Comparison of ENCODE assay signal across 19 mouse cellular contexts in the genomic region with DNA sequence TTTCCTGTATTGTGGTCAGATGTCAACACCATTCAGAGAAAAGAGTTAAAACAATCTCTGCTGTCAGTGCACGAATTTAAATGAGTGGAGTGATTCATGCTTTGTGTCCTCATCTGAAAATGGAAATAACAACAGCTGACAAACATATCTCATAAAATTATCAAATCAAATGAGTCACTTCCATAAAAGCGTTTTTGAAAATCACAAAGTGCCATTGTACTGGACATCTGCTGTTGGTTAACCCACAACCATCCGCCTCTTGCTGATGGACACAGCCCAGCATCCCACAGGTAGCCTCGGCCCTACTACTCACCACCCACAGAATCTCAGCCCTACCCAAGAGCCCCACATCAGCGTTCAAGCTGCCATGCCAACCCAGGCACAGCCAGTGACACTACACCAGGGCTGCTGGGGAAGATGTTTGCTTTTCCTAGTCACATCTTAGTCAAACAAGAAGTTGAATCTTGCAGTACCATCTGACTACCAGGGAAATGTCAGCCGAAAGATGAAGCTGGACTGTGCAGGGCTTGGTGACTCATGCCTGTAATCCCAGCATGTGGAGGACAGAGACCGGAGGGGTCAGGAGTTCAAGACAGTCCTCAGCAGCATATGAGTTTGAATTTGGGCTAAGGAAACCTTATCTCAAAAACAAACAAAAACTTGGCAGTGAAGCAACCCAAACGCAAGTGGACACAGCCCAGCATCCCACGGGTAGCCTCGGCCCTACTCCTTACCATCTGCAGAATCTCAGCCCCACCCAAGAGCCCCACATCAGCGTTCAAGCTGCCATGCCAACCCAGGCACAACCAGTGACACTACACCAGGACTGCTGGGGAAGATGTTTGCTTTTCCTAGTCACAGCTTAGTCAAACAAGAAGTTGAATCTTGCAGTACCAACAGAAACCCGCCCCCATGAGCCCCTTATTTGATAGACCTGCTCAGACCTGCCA.
DNase-seq lines count a peak whose midpoint lies in the region; ATAC-seq and TF ChIP-seq lines count a peak whose summit lies in the region.
"Had no signal": no experiment of that assay in that cellular context is flagged by ENCODE, and none has a peak within 500 bp of the region (broad histone marks: within the 10 kb centered on the region; RNA-seq: fewer than 3 reads in every experiment).

No protein-coding gene starts in this region.

- no peaks in the 10 kb centered on the region for H3K4me1 ChIP-seq in intestine, embryonic 15.5 days (replicated peaks)
- no peaks in the 10 kb centered on the region for H3K4me1 ChIP-seq in intestine, embryonic 16.5 days (ENCODE audit: control insufficient read depth, insufficient read depth, low read length)
- H3K4me1 ChIP-seq in stomach, postnatal 0 days (replicated peaks; ENCODE audit: control insufficient read depth, insufficient read depth) = no peaks in the 10 kb centered on the region

- no peak for TF ChIP-seq EP300 in stomach, postnatal 0 days (optimal IDR thresholded peaks at IDR 0.05)

- no peaks in the 10 kb centered on the region for H3K36me3 ChIP-seq in intestine, embryonic 15.5 days
- no peaks in the 10 kb centered on the region for H3K36me3 ChIP-seq in intestine, embryonic 16.5 days (ENCODE audit: control insufficient read depth, insufficient read depth, low read length)
- H3K36me3 ChIP-seq in stomach, postnatal 0 days (ENCODE audit: control insufficient read depth, insufficient read depth, low read length) = no peaks in the 10 kb centered on the region
- H3K36me3 ChIP-seq: forebrain, embryonic 12.5 days; hindbrain, embryonic 15.5 days; midbrain, embryonic 10.5 days; neural tube, embryonic 12.5 days had no signal

- peak; percentile 7 for DNase-seq in ovary, adult 18-20 months (ENCODE audit: low spot score)
- DNase-seq in ovary, postnatal 10 days (ENCODE audit: low spot score) = no peak
- peak; percentile 79 for DNase-seq in NIH3T3 (ENCODE audit: low read depth)
- DNase-seq in stomach, postnatal 0 days (ENCODE audit: low spot score) = no peak
- DNase-seq in right cerebral cortex, adult 18-20 months = no peak
- DNase-seq: cerebellum, adult 11-12 months; cerebellum, postnatal 36 days; kidney, adult 2 months; layer of hippocampus, postnatal 36 days; left cerebral cortex, postnatal 4 days; lung, adult 18-20 months; right cerebral cortex, postnatal 25 days had no signal

- 0 out of 2 replicates have a peak, but pooled peaks have one; percentile 34 for ATAC-seq in intestine, embryonic 15.5 days
- no peak for ATAC-seq in intestine, embryonic 16.5 days
- ATAC-seq in stomach, postnatal 0 days (ENCODE audit: low FRiP score, low TSS enrichment) = 0 out of 2 replicates have a peak, but pooled peaks have one; percentile 24

- H3K4me2 ChIP-seq in intestine, embryonic 15.5 days (replicated peaks) = no peak overlapping the region
- H3K4me2 ChIP-seq in intestine, embryonic 16.5 days (ENCODE audit: low read depth, low read length) = no peak overlapping the region
- no peak overlapping the region for H3K4me2 ChIP-seq in stomach, postnatal 0 days (replicated peaks; ENCODE audit: low read depth)
- H3K4me2 ChIP-seq: forebrain, embryonic 12.5 days; hindbrain, embryonic 15.5 days; neural tube, embryonic 12.5 days had no signal

- no peak overlapping the region for H3K9ac ChIP-seq in intestine, embryonic 15.5 days
- no peak overlapping the region for H3K9ac ChIP-seq in intestine, embryonic 16.5 days (ENCODE audit: low read depth, low read length)
- H3K9ac ChIP-seq in stomach, postnatal 0 days (ENCODE audit: low read length) = no peak overlapping the region
- H3K9ac ChIP-seq: forebrain, embryonic 12.5 days; hindbrain, embryonic 15.5 days; neural tube, embryonic 12.5 days had no signal

- H3K27ac ChIP-seq in intestine, embryonic 15.5 days = no peak overlapping the region
- H3K27ac ChIP-seq in intestine, embryonic 16.5 days (ENCODE audit: low read length) = no peak overlapping the region
- H3K27ac ChIP-seq in stomach, postnatal 0 days (replicated peaks) = no peak overlapping the region
- H3K27ac ChIP-seq: forebrain, embryonic 12.5 days; hindbrain, embryonic 15.5 days; midbrain, embryonic 10.5 days; neural tube, embryonic 12.5 days had no signal

- 58% methylated on average over 12 of the region's 12 CpGs for WGBS in intestine, embryonic 15.5 days
- WGBS in intestine, embryonic 16.5 days = 63% methylated on average over 12 of the region's 12 CpGs
- 43% methylated on average over 12 of the region's 12 CpGs for WGBS in stomach, postnatal 0 days

- no peaks in the 10 kb centered on the region for H3K27me3 ChIP-seq in intestine, embryonic 15.5 days (replicated peaks)
- H3K27me3 ChIP-seq in intestine, embryonic 16.5 days (replicated peaks; ENCODE audit: control insufficient read depth, insufficient read depth, low read length) = no peaks in the 10 kb centered on the region
- H3K27me3 ChIP-seq in stomach, postnatal 0 days (ENCODE audit: control insufficient read depth, insufficient read depth, low read length) = no peaks in the 10 kb centered on the region
- H3K27me3 ChIP-seq: CH12.LX; forebrain, embryonic 12.5 days; hindbrain, embryonic 15.5 days; neural tube, embryonic 12.5 days had no signal

- H3K9me3 ChIP-seq in intestine, embryonic 15.5 days = no peaks in the 10 kb centered on the region
- no peaks in the 10 kb centered on the region for H3K9me3 ChIP-seq in intestine, embryonic 16.5 days (ENCODE audit: control insufficient read depth, low read length)
- H3K9me3 ChIP-seq in stomach, postnatal 0 days (ENCODE audit: control insufficient read depth, low read length) = no peaks in the 10 kb centered on the region
- H3K9me3 ChIP-seq: forebrain, embryonic 12.5 days; hindbrain, embryonic 15.5 days; midbrain, embryonic 10.5 days; neural tube, embryonic 12.5 days had no signal

- no peak for TF ChIP-seq CTCF in stomach, postnatal 0 days (IDR thresholded peaks at IDR 0.05; ENCODE audit: low read depth)

- no peak overlapping the region for H3K4me3 ChIP-seq in intestine, embryonic 15.5 days (replicated peaks)
- no peak overlapping the region for H3K4me3 ChIP-seq in intestine, embryonic 16.5 days (ENCODE audit: low read length)
- H3K4me3 ChIP-seq in stomach, postnatal 0 days (ENCODE audit: low read depth, low read length) = no peak overlapping the region
- H3K4me3 ChIP-seq: forebrain, embryonic 12.5 days; hindbrain, embryonic 15.5 days; midbrain, embryonic 10.5 days; neural tube, embryonic 12.5 days had no signal

Comparison
In these comparisons a context has a peak if more than half of its experiments do, and no peak if none do; other contexts are left out.
1. DNase-seq: peak in ovary, adult 18-20 months (single experiment) and NIH3T3 (single experiment); none in ovary, postnatal 10 days (single experiment), stomach, postnatal 0 days (single experiment) and right cerebral cortex, adult 18-20 months (single experiment).